Mouse (Mus musculus) liver, embryonic 16.5 days (tissue): ENCODE measurements around the gene Pcsk5. TPM values are rescaled to one million over a fixed set of nuclear protein-coding genes. Genes with fewer than 3 reads are reported as not detected.

Experiments used
- ATAC-seq: fragments of 200-750 bp; cut with Nextera tagmentation; 2 replicates; pipeline ENCODE4 v1.8.0; 2017; ENCODE audit warnings: low read depth, mild to moderate bottlenecking, moderate number of reproducible peaks, moderate library complexity
- H3K27ac ChIP-seq: fragments of 300-500 bp; sonication (generic); 2 replicates; pipeline ENCODE4 v1.5.1; 2014; ENCODE audit warnings: mild to moderate bottlenecking, low read length
- H3K27me3 ChIP-seq: fragments of 300-500 bp; sonication (generic); 2 replicates; pipeline ENCODE4 v1.6.1; 2014; ENCODE audit warnings: low read depth, low read length, mixed read lengths; ENCODE audit not compliant: control insufficient read depth, insufficient read depth
- H3K36me3 ChIP-seq: fragments of 300-500 bp; sonication (generic); 2 replicates; pipeline ENCODE4 v1.6.1; 2014; ENCODE audit warnings: mild to moderate bottlenecking; ENCODE audit not compliant: control insufficient read depth, insufficient read depth
- H3K4me1 ChIP-seq: fragments of 300-500 bp; sonication (generic); 2 replicates; pipeline ENCODE4 v1.6.1; 2014; ENCODE audit warnings: low read depth, low read length, mixed read lengths; ENCODE audit not compliant: control insufficient read depth
- H3K4me2 ChIP-seq: fragments of 300-500 bp; sonication (generic); 2 replicates; pipeline ENCODE4 v1.6.1; 2014; ENCODE audit warnings: low read depth, low read length, mixed read lengths
- H3K4me3 ChIP-seq: fragments of 300-500 bp; sonication (generic); 2 replicates; pipeline ENCODE4 v1.5.1; 2014; ENCODE audit warnings: low read depth, mild to moderate bottlenecking, low read length
- H3K9ac ChIP-seq: fragments of 300-500 bp; sonication (generic); 2 replicates; pipeline ENCODE4 v1.6.1; 2014; ENCODE audit warnings: low read depth, low read length
- H3K9me3 ChIP-seq: fragments of 300-500 bp; sonication (generic); replicated peaks from 2 replicates; pipeline ENCODE4 v1.6.1; 2016; ENCODE audit warnings: low read length; ENCODE audit not compliant: control insufficient read depth
- WGBS: fragments of 180-500 bp; shearing (Covaris S2); extraction: QIAGEN DNeasy Blood & Tissue Kit; methylation state at CpG from one replicate; pipeline ENCODE4 v1.1.7; 2014; ENCODE audit not compliant: insufficient replicate concordance; 5-methylcytosine and 5-hydroxymethylcytosine counted together
- polyA plus RNA-seq: library from polyadenylated mRNA; unstranded; fragments of >200 nt; fragmentation: Nextera tagmentation; extraction: Ambion mirVana; gene quantifications from 2 replicates; pipeline ENCODE4 v1.2.1, GENCODE M21; 2015

Gene Pcsk5
- polyA plus RNA-seq, 1 experiment from 2014 or later: 2.4 TPM

DNA sequence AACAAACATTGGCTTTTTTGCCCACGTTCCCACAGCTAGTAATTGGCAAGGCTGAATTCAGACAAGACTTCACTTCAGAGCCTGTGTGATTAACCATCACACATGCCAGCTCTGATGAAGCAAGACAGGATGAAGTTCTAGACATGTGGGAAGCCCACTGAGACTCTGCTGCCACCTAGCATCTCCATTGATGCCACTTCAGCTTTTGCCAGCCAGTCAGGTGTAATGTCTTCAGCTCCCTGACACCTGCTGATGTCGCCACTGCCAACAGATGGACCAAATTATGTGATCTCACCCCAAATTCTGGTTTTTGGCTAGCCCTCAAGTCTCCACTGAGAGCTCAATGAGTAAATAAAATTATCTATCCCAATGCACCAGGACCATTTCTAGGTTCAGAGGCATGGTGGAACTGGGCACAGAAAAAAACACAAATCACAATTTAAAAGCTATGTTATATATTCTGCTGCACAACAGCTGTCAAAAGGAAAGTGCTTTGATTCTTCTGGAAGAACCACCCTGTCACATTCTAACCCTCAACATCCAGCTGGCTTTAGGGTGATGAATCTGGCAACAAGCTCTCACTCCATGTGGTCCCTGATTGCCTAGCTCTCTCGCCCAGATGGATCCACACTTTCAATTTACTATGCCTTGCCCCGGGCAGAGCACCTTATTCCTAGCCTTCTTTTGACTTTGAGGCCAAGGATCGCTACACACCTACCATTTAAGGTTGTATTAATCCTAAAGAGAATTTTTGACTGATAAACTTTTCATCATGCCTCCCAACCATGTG is 67.6 kb downstream of the Pcsk5 start:
- Histone ChIP-seq H3K36me3 (no peaks in the 10 kb centered on the region), H3K9ac (no peak overlapping the region), H3K4me2 (no peak overlapping the region), H3K4me3 (no peak overlapping the region), H3K4me1 (no peaks in the 10 kb centered on the region), H3K9me3 (no peaks in the 10 kb centered on the region), H3K27me3 (no peaks in the 10 kb centered on the region), H3K27ac (no peak overlapping the region)
- no peak for ATAC-seq
- WGBS: 44% methylated on average over 5 of the region's 5 CpGs

DNA sequence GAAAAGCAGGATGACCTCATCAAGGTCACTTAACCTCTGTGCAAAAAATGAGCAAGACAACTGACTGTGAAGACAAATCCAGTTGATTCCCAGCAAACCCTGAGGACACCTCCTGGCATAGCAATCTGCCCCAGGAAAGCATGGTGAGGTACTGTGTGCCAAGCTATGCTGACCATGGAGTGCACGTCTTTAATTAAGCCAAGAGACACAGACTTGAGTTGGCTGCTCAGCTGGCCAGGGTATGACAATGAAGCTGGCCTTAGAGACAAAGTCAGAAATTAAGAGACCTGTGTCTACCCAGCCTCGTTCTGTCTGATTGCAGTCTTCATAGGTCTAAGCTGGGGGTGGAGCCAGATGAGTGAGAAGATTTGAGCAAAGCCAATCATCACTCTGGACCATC is 72.4 kb downstream of the Pcsk5 start:
- H3K4me3 ChIP-seq: no peak overlapping the region
- H3K27ac ChIP-seq: no peak overlapping the region
- H3K4me2 ChIP-seq: no peak overlapping the region
- no peaks in the 10 kb centered on the region for H3K9me3 ChIP-seq
- H3K36me3 ChIP-seq: no peaks in the 10 kb centered on the region
- no peaks in the 10 kb centered on the region; the same call in 1 of the 2 replicates for H3K4me1 ChIP-seq
- ATAC-seq: no peak
- WGBS: 54% methylated on average over 2 of the region's 2 CpGs
- no peak overlapping the region for H3K9ac ChIP-seq
- no peaks in the 10 kb centered on the region for H3K27me3 ChIP-seq

DNA sequence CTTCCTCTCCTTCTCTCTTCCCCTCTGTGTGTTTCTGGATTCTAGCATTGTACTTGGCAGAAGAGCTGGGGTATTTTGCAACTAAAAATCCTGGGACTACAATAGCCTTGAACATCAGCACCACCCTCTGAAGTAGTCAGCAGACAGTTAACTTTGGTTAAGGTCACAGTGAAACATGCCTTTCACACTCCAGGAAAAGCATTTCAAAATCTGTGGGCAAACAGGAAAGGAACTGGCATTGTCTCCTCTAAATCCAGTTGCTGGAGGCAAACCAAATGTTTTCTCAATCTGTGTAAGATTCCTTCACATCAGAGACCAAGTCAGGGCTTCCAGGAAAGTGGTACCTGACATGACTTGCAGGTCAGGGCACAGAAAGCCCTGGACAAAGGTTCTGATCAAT is 74.7 kb downstream of the Pcsk5 start:
- no peak overlapping the region for H3K9ac ChIP-seq
- H3K27ac ChIP-seq: peak overlapping the region; percentile 36
- H3K4me2 ChIP-seq: no peak overlapping the region
- H3K4me1 ChIP-seq: no peaks in the 10 kb centered on the region; the same call in 1 of the 2 replicates
- ATAC-seq: peak; percentile 47; the same call in 1 of the 2 replicates
- H3K36me3 ChIP-seq: no peaks in the 10 kb centered on the region
- no peak overlapping the region for H3K4me3 ChIP-seq
- no peaks in the 10 kb centered on the region for H3K27me3 ChIP-seq
- no peaks in the 10 kb centered on the region for H3K9me3 ChIP-seq

DNA sequence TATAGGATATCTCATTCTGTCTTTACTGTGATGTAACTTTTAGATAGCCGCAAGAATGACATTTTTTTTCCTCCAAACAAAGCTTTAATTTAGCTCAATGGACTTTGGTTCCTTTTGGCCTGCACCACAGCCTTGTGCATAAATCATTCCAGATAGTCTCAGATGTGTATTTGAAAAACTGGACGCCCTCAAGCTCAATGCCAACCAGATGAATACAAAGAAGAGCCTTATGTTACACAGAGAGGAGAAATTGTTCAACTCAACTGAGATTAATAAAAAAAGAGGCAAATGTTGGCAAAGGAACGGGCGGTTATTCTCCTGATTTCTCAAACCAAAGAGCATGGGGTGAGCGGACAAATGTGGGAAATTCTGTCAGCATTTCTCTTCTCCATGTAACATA is 75.8 kb downstream of the Pcsk5 start:
- 67% methylated on average over 5 of the region's 5 CpGs for WGBS
- H3K4me3 ChIP-seq: no peak overlapping the region
- no peak overlapping the region for H3K9ac ChIP-seq
- no peaks in the 10 kb centered on the region for H3K27me3 ChIP-seq
- no peak overlapping the region for H3K27ac ChIP-seq
- H3K36me3 ChIP-seq: no peaks in the 10 kb centered on the region
- no peaks in the 10 kb centered on the region; the same call in 1 of the 2 replicates for H3K4me1 ChIP-seq
- no peak for ATAC-seq
- H3K4me2 ChIP-seq: no peak overlapping the region
- H3K9me3 ChIP-seq: no peaks in the 10 kb centered on the region

- Histone ChIP-seq H3K4me2 (no peak overlapping the region), H3K27me3 (no peaks in the 10 kb centered on the region), H3K36me3 (no peaks in the 10 kb centered on the region), H3K27ac (no peak overlapping the region), H3K9me3 (no peaks in the 10 kb centered on the region), H3K4me3 (no peak overlapping the region), H3K9ac (no peak overlapping the region), H3K4me1 (no peaks in the 10 kb centered on the region)
- WGBS: 47% methylated on average over 3 of the region's 3 CpGs
- ATAC-seq: no peak
These were observed 84.6 kb downstream of the Pcsk5 start for GRCm38 (mm10) chr19:17752841-17753240.

DNA sequence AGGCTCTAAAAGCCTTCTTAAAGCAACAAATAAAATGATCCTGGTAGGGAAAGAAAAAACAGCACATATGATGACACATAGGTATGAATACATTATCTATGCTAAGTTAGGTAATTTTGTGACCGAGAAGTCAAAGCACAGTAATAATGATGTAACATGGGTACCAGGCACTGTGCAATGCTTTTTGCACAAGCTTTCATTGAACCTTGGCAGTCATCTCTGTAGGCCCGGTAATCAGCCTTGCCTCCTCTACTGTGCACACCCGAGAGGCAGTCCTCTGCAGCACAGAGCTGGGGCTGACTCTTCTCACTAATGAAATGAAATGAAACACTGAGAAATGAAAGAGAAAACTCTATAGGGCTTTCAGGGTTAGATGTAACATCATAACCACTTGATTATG is 89.1 kb downstream of the Pcsk5 start:
- Histone ChIP-seq H3K9ac (no peak overlapping the region), H3K9me3 (no peaks in the 10 kb centered on the region), H3K27me3 (no peaks in the 10 kb centered on the region), H3K4me2 (no peak overlapping the region), H3K4me1 (no peaks in the 10 kb centered on the region), H3K36me3 (no peaks in the 10 kb centered on the region), H3K27ac (no peak overlapping the region), H3K4me3 (no peak overlapping the region)
- ATAC-seq: no peak
- 72% methylated on average over 3 of the region's 3 CpGs for WGBS

DNA sequence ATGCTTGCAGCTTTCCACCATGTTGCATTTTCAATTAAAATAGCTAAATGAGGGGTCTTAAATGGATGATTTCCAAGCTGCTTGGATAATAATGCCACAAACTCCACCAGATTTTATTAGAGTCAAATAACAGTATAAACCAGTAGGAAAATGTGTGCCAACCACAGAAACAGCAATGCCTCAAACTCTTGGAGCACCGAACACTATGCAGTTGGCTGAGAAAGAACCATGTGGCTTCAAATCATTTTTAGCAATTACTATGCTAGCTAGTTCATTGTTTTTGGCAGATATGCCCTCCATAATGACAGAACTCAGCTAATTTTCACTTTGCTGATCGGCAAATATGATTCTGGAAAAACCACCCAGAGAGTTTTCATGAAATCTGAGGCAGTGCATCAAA is 92.1 kb downstream of the Pcsk5 start:
- WGBS: 58% methylated on average over 2 of the region's 2 CpGs
- Histone ChIP-seq H3K9me3 (no peaks in the 10 kb centered on the region), H3K27ac (no peak overlapping the region), H3K9ac (no peak overlapping the region), H3K27me3 (no peaks in the 10 kb centered on the region), H3K36me3 (no peaks in the 10 kb centered on the region), H3K4me2 (no peak overlapping the region), H3K4me3 (no peak overlapping the region), H3K4me1 (no peaks in the 10 kb centered on the region)
- ATAC-seq: no peak

- WGBS: 60% methylated on average over 8 of the region's 8 CpGs
- Histone ChIP-seq H3K4me2 (no peak overlapping the region), H3K4me1 (no peaks in the 10 kb centered on the region), H3K4me3 (no peak overlapping the region), H3K27ac (no peak overlapping the region), H3K9ac (no peak overlapping the region), H3K9me3 (no peaks in the 10 kb centered on the region), H3K27me3 (no peaks in the 10 kb centered on the region), H3K36me3 (no peaks in the 10 kb centered on the region)
- ATAC-seq: no peak
These were observed 92.9 kb downstream of the Pcsk5 start for GRCm38 (mm10) chr19:17744474-17745069.

DNA sequence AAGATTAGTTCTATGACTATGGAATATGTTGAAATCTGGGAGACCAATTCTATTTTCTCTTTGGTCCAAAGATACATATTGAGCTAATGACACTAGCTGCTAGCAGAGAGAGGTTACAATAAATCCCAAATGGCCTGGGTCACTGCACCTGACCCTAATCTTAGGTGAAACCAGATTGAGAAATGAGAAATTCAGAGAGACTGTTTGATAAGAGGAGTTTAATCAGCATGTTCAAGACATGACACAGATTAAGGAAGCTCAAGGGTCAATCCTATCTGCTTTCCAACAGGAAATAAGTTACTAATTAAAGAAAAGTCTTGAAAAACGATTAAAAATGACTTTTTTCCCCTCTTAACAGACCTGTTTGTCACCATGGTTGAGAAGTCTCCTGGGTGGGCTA is 96.0 kb downstream of the Pcsk5 start:
- no peak overlapping the region for H3K9ac ChIP-seq
- WGBS: 13% methylated on average over 1 of the region's 1 CpGs
- ATAC-seq: no peak
- no peak overlapping the region for H3K27ac ChIP-seq
- H3K4me3 ChIP-seq: no peak overlapping the region
- H3K4me2 ChIP-seq: no peak overlapping the region
- H3K9me3 ChIP-seq: no peaks in the 10 kb centered on the region
- no peaks in the 10 kb centered on the region for H3K27me3 ChIP-seq
- H3K36me3 ChIP-seq: no peaks in the 10 kb centered on the region
- H3K4me1 ChIP-seq: no peaks in the 10 kb centered on the region
